Mouse (Mus musculus): ENCODE measurements around the gene Fut1. TPM values are rescaled to one million over a fixed set of nuclear protein-coding genes. Genes with fewer than 3 reads are reported as not detected.
A peak's percentile ranks its signal among the peaks of the same experiment; 100 is the strongest.
"Not testable (repeated sequence)": the region's sequence is repeated elsewhere in the genome, so short reads cannot be mapped to it uniquely, and the experiment has no call there.

Fut1 gene
- total RNA-seq, 2 experiments from 2014 or later = 0.21 TPM; not detected in 1

DNA sequence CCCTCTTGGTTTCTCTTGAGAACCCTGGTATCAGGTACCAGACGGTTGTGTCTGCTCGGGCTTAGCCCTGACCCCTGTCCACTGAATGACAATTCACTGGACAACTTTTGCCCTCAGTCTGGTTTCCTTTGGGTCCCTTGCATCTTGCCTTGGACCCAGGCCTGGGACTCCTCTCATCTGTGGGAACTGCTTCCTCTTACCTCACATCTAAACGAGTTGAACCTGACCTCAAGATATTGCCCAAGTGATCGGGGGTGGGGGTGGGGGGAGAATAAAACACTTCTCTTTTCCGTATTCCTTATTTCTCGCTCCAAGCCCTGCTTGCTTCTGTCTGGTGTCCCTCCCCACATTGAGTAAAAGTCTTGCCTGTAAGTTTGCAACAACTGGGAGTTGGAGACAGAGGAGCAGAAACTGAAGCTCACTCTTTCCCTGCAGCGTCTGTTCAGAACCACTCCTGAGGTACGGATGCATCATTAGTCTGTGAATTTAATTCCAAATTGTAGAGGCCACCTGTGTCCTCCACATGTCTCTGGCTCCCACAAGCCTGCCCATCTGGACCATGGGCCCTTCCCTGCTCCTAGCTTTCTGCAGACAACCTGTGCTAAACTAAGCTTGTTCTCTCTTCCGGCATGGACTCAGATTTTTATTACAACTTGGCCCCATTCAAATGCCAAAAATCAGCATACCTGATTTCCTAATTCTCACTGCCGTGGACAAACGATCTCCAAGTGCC, 43.8 kb downstream of the Fut1 start:
- intact Hi-C loops (cut with DNase I) = no loop called here
- no peak for DNase-seq (ENCODE audit: low spot score in 2 of 2)

- intact Hi-C loops (cut with DNase I); DNase-seq (ENCODE audit: low spot score in 2 of 2): not testable (repeated sequence)
Measured at GRCm38 (mm10) chr7:45661702-45662101, 44.6 kb downstream of the Fut1 start.

DNA sequence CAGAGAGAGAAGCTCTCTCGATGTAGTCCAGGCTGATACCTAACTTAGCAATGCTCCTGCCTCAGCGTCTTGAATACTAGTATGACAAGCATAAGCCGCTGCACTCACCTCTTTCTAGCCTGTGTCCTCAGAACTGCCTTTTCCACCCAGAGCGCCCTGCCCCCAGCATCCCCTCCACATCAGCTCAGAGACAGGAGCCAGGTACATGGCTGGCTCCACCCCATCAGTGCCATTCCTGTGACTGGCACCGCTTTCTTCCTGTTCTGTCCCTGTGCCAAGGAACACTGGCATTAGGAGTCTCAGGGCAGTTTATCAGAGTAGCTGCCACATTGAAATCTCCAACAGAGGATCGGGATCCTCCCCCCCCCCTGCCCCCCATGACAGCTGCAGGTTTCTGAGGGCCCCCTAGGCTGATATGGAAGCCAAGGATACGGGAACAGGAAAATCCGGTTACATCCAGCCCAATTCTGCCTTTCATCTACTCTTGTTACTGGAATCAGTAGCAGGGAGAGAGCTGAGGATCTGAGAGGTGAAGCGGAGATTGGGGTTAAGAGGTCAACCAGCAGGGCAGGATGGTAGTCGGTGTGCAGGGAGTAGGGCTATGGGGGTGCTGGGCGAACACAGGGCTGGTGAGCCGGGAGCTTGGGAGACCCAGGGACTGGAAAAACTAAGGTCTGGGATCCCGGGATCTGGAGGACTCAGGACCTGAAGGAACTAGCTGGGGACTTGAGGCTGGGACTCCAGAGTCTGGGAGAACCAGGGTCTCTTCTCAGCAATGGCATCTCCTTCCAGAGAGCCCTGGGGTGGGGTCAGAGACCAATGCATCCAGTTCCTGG, 48.4 kb downstream of the Fut1 start:
- no peak for DNase-seq (ENCODE audit: low spot score in 2 of 2)
- intact Hi-C loops (cut with DNase I) = no loop called here

- intact Hi-C loops (cut with DNase I) = no loop called here
- DNase-seq (ENCODE audit: low spot score in 2 of 2) = no peak
Measured at GRCm38 (mm10) chr7:45666161-45666560, 49.1 kb downstream of the Fut1 start, which contains the start of gene Fut2. Gene Fut2 (minus strand): TSS chr7:45666394.

GRCm38 (mm10) chr7:45667761-45668160, 50.7 kb downstream of the Fut1 start:
- DNase-seq (ENCODE audit: low spot score in 2 of 2) = peak in 1 of 2 experiments; percentile 33

DNA sequence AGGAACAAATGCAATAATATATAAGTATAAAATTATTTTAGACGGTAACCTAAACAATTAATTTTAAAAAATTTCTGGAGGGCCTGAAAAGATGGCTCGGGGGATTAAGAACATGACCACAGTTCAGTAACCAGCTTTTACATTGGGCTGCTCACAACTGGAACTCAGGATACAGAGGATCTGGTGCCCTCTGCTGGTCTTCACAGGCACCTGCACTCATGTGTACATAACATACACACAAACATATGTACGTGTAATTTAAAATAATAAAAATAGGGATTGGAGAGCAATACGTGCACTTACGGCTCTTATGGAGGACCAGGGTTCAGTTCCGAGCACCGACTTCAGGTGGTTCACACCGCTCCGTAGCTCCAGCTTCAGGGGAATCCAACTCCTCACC, 51.8 kb downstream of the Fut1 start:
- no peak for DNase-seq (ENCODE audit: low spot score in 2 of 2)
- intact Hi-C loops (cut with DNase I) = no loop called here

More at GRCm38 (mm10) chr7:45667761-45668160, 50.7 kb downstream of the Fut1 start:
- intact Hi-C loops (cut with DNase I) = no loop called here

Other genes with a start within 250 kb of the Fut1 start
- gene Lin7b, start 246.7 kb upstream of the Fut1 start, total RNA-seq (2021) = 100 to 1,000 TPM; 170 to 176 TPM
- 100 to 1,000 TPM; 341 to 386 TPM for gene Snrnp70, start 221.5 kb upstream of the Fut1 start, total RNA-seq (2021)
- gene Kcna7, start 211.6 kb upstream of the Fut1 start, total RNA-seq (2021) = not detected
- under 1 TPM in 1 of 2 experiments, not detected in 1; 0.16 TPM for gene Ntf5, start 203.6 kb upstream of the Fut1 start, total RNA-seq (2021)
- gene Lhb, start 196.5 kb upstream of the Fut1 start, total RNA-seq (2021) = not detected
- gene Gys1, start 182.4 kb upstream of the Fut1 start, total RNA-seq (2021) = 10 to 100 TPM; 15.7 to 16.5 TPM
- 10 to 100 TPM; 30.4 to 33.0 TPM for gene Ruvbl2, start 179.2 kb upstream of the Fut1 start, total RNA-seq (2021)
- gene Ftl1, start 157.4 kb upstream of the Fut1 start, total RNA-seq (2021) = 100 to 1,000 TPM; 207 to 225 TPM
- gene Bax, start 150.4 kb upstream of the Fut1 start, total RNA-seq (2021) = 10 to 100 TPM; 67.0 to 69.8 TPM
- not detected for gene Tulp2, start 135.4 kb upstream of the Fut1 start, total RNA-seq (2021)
- under 1 TPM in 1 of 2 experiments, not detected in 1; 0.73 TPM for gene Gm45808, start 130.5 kb upstream of the Fut1 start, total RNA-seq (2021)
- 1 to 10 TPM; 2.7 to 4.0 TPM for gene Dhdh, start 128.5 kb upstream of the Fut1 start, total RNA-seq (2021)
- gene Nucb1, start 106.9 kb upstream of the Fut1 start, total RNA-seq (2021) = 100 to 1,000 TPM; 103 to 105 TPM
- 10 to 100 TPM; 22.0 to 22.2 TPM for gene Ppp1r15a, start 91.0 kb upstream of the Fut1 start, total RNA-seq (2021)
- gene Plekha4, start 91.0 kb upstream of the Fut1 start, total RNA-seq (2021) = 1 to 10 TPM; 1.2 to 2.7 TPM
- under 1 TPM in 1 of 2 experiments, not detected in 1; 0.25 TPM for gene Hsd17b14, start 62.4 kb upstream of the Fut1 start, total RNA-seq (2021)
- gene Bcat2, start 47.1 kb upstream of the Fut1 start, total RNA-seq (2021) = 10 to 100 TPM; 23.0 to 23.6 TPM
- not detected for gene Fgf21, start 1.8 kb upstream of the Fut1 start, total RNA-seq (2021)
- not detected for gene Izumo1, start 4.5 kb downstream of the Fut1 start, total RNA-seq (2021)
- gene Rasip1, start 10.2 kb downstream of the Fut1 start, total RNA-seq (2021) = 1 to 10 TPM; 8.1 to 8.2 TPM
- gene Mamstr, start 22.7 kb downstream of the Fut1 start, total RNA-seq (2021) = 1 to 10 TPM; 2.4 to 3.6 TPM
- under 1 TPM in 1 of 2 experiments, not detected in 1; 0.21 TPM for gene Fut2, start 49.1 kb downstream of the Fut1 start, total RNA-seq (2021)
- gene Ntn5, start 66.7 kb downstream of the Fut1 start, total RNA-seq (2021) = 1 to 10 TPM; 3.4 to 3.5 TPM
- gene Sec1, start 77.1 kb downstream of the Fut1 start, total RNA-seq (2021) = under 1 TPM; 0.37 to 0.48 TPM
- gene Car11, start 82.6 kb downstream of the Fut1 start, total RNA-seq (2021) = 100 to 1,000 TPM; 184 to 223 TPM
- gene Dbp, start 87.8 kb downstream of the Fut1 start, total RNA-seq (2021) = 100 to 1,000 TPM in 1 of 2 experiments, 10 to 100 TPM in 1; 66.2 to 147 TPM
- gene Rpl18, start 98.2 kb downstream of the Fut1 start, total RNA-seq (2021) = 100 to 1,000 TPM; 315 to 323 TPM
- 10 to 100 TPM; 29.7 to 29.8 TPM for gene Sphk2, start 100.7 kb downstream of the Fut1 start, total RNA-seq (2021)
- under 1 TPM; 0.11 to 0.23 TPM for gene Fam83e, start 103.9 kb downstream of the Fut1 start, total RNA-seq (2021)
- not detected for gene Spaca4, start 108.5 kb downstream of the Fut1 start, total RNA-seq (2021)
- 100 to 1,000 TPM; 220 to 235 TPM for gene Lmtk3, start 166.4 kb downstream of the Fut1 start, total RNA-seq (2021)
- 10 to 100 TPM in 1 of 2 experiments, 1 to 10 TPM in 1; 8.6 to 12.4 TPM for gene Sult2b1, start 167.4 kb downstream of the Fut1 start, total RNA-seq (2021)
- gene Cyth2, start 197.3 kb downstream of the Fut1 start, total RNA-seq (2021) = 100 to 1,000 TPM; 204 to 210 TPM
- gene Kcnj14, start 207.5 kb downstream of the Fut1 start, total RNA-seq (2021) = 1 to 10 TPM; 2.6 to 2.7 TPM
- gene Grwd1, start 213.7 kb downstream of the Fut1 start, total RNA-seq (2021) = 10 to 100 TPM; 21.0 to 23.2 TPM

Data from left cerebral cortex, postnatal 25 days (tissue).